Mouse (Mus musculus): ENCODE results near the gene Myof.

Gene Myof

DNA sequence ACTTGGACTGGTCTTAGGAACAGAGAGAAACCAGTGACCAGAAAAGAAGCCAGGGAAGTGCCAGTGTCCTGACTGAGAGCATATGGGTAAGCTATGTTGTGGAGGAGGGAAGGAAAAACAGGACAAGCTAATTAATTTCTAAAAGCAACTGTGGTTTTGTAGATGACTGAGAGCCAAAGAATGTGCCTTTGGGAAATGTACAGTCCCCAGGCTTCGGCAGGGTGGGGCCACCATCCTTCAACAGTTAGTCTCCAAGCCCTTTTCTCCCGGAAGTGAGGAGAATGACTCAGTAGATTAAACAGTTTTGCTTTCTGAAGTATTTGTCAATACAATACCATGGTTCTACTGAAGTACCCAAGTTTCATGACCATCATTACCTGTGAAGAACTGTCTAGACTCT is 5.1 kb downstream of the Myof start:
- DNase-seq = no peak

- DNase-seq = no peak
Measured at GRCm38 (mm10) chr19:38035766-38036165, 7.6 kb downstream of the Myof start.

DNA sequence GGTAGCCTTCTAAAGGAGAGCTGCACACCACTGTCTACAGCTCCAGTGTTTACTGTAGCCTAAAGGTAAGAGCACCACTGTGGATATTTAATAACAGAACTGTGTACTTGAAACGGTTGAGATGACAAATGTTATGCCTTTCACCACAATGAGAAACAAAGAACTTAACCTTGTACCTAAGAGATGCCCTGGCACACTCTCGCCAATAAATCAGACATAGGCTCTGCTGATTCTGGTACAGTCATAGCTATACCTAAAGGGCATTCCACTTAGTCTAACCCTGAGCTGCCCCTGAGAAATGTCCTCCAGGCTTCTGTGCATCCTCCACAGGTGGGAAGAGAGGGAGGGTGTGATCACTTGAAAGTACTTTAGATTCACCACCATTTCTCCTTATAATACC is 8.7 kb downstream of the Myof start:
- no peak for DNase-seq

- no peak for DNase-seq
Measured at GRCm38 (mm10) chr19:38033735-38034057, 9.7 kb downstream of the Myof start.

DNA sequence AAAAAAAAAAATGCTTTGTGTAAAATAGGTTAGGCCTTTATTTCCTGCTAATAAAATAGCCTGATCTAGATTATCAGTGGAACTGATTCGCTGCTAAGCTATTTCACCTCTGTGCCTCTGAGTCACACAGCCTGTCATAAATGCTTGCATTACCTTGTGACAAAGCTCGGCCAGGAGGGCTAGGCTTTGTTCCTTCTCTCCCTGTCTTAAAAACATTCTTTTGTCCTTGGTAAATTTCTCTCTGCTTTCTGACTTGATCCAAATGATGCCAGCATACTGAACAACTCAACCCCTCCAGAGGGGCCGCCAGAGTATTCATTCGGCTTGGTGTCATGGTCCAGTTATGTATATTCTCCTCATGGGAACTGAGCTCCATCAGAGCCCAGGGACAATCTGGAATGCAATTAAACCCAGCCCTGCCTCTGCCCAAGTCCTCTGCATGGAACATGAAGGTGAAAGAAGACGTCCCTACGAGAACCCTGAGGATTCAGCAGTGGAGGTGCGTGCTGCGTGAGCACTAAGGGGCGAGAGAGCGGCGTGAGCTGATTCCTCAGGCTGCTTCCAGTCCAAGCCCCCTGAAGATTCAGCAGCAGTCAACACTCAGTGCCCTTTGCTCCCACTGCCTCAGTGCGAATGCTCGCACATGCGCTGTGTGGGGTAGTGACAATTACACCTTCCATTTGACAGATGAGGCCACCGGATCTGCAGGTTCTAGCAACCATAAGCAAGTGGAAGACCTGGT is 10.2 kb downstream of the Myof start:
- DNase-seq = no peak

DNA sequence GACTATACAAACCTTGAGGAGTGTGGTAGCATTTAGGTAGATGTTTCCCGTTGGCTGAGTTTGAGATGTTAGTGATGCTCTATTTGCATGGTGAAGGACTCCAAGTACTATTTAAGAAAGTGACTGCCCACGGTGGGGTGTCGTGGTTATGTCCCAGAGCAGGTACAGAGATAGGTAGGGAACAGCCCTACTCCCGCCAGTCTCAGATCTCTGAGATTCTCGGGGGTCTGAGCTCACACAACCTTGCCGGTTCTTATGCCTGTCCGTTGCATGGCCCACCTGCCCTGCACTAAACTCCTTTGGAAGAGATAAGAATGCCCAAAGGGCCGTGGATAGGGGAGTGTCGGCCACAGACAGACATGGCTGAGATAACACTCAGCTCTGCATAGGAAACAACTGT is 12.2 kb downstream of the Myof start:
- no peak for DNase-seq

GRCm38 (mm10) chr19:38030673-38031137 is 12.7 kb downstream of the Myof start:
- DNase-seq = peak; percentile 52 to 59

DNA sequence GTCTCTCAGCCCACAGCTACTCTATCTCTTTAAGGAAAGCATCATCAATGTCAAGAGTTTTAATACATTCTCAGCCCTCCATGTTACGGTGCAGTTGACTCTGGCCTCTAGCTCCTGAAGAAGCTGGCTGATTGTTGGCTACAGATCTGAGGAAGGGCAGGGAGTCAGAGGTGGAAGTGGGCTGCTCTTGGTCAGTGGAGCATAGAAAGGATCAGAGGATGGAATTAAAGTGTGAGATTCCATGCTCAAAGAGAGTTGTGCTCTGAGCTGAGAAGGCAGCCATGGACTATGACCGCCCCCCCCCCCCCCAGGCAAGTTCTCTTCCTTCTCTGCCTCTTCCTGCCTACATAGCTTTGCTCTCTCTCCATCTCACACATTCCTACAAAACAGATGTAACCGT is 13.5 kb downstream of the Myof start:
- DNase-seq = no peak

DNA sequence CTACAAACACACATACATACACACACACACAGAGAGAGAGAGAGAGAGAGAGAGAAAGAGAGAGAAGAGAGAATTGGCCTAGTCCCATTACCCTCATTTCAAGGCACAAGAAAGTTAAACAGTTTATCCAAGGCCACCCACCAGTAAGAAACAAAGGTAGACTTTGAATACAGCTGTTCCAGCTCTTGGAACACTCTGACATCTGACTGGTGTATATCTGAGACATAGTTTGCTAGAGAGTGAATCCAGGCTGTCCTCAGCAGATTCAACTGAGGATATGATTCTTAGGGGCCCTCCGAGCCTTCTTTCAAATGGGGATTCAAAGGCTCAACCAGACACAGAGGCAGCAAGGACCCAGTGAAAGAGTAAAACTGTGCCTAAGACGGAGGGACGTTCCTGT is 14.1 kb downstream of the Myof start:
- DNase-seq = no peak

DNA sequence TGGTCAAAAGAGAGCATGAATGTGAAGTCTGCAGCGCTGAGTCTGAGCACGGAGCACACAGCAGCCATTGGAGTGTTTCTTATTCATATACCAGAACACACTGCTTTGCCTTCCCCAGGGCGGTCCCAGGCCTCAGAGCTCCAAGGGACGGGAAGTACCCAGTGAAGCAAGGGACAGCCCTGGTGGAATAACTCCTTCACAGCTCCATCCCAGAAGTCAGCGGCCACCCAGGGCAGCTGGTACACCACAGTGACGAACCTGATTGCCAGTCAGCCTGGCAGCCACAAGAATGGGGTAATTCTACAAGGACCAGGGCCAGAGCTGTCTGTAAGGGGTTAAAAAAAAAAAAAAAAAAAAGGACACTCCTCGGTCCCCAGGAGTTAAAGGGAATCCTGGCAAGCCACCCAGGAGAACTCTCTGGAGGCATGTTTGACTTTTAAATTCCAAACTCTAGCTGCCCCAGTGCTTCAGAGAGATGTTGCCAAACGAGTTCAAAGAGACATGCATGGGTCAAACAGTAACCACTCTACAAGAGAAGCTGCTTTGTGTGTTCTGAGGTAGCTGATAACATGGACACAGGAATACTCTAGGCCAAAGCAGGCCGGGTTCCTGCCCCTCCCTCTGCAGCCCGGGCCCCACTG is 15.4 kb downstream of the Myof start:
- DNase-seq = no peak

GRCm38 (mm10) chr19:38027389-38027788 is 16.0 kb downstream of the Myof start:
- no peak for DNase-seq

DNA sequence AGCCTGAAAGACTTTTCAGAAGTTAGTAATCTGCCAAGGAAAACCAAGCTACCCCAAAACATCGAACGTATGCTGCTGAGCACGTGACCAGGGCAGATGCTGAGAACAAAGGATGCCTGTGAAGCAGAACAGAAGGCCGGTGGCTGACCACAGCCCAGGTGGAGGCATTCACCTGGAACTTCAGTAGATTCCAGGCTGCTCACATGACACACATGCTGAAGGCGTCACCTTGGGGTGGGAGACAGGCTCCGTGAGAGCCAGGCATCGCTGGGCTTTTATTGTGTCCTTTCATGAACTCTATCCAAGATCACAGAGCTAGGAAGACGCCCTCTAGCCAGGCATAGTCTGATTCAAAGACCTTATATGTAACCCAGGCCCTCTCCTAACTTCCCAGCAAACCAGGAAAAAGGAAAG is 17.2 kb downstream of the Myof start:
- no peak for DNase-seq

DNA sequence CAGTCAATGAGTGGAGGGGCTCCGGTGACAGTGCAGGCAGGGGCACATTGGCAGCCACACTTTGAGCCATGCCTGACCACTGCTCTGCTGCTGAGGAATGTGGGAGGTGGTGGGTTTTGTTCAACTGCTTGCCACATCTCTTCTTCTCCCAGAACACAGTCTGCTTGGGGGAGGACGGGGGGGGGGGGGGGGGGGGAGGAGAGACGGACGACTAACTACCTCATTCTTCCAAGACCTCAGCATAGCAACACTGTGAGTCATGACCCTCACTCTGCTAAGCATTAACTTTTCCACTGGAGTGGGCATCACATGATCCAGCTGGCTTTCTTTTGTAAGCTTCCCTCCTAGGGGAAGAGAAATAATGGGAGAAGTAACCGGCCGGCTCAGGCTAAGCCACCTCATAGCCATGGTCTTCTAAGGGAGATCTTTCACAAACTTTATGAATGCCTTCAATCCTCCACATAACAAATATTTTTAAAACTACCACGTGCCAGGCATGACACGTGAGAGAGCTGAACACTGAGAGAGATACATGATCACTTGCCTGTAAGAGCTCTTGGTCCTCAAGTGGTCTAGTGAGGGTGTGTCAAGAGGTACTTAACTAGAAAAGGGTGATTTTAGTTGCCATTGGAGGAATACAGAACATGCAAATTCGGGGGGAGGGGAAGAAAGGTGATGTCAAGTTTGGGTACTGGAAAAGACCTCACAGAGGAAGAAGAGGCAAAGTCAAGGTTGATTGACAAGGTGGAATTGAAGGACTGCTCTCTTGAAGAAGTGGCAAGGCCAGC is 17.9 kb downstream of the Myof start:
- no peak for DNase-seq

DNA sequence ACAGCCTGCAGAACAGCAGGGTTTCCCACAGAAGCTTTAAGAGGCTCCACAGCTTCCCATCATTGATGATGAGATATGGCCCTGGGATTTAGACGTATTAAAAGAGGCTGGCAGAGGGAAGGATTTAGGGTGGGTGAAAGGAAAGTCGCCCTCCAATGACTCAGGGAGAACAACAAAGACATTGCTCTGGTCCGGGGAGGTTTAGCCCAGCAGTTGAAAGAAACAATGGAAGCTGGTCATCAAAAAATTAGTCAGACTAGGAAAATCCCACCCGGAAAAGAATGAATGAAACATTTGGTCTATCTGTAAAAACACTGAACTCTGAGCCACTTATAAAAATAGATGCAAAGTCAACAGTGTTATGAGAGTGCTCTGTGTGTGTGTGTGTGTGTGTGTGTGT is 19.8 kb downstream of the Myof start:
- no peak for DNase-seq

GRCm38 (mm10) chr19:38022710-38023109 is 20.7 kb downstream of the Myof start:
- no peak for DNase-seq

DNA sequence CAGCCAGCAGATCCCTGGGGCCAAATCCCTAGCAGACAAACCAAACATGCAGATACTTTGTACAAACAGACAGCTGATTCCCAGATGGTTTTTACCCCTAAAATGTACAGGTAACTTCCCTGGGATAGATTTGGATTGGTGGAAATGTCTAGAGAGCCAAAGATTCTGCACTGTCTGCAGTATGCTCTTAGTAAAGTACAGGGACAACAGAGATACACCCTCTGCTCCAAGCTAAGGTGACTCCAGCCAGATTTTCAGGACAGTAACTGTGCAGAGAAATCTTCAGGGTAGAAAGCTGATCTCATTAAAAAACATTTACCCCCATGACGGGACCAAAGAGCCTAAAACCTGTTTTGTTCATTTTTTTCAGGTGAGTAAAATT is 27.5 kb downstream of the Myof start:
- DNase-seq = no peak

DNA sequence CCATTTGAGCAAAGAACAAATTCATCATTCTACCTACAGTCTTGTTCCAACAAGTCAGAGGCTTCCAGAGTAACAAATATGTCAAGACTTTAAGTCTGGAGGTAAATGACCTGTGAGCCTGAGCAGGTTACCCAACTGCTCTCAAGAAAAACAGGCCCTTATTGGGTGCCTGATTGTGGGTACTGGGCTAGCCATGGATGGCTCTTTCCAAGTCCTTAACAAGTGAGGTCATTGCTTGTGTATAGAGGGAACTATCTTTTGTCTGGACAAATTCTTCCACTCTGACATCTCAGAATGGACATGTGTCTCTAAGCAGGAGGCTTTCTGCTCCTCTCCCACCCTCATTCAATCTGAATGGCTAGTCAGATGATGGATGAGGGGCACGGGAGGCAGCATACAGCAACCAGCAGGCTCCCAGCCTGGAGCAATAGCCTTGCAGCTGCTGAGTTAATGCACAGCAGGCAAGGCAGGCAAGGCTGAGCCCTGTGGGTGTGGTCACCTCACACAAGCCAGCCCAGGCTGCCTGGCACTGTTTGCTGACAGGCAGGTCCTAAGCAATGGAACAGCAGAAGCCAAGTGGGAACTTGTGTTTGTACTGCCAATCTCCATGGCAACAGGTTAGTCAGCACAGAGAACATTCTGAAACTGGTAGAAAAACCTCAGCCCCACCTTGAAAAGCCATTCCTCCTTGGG is 28.1 kb downstream of the Myof start:
- DNase-seq = peak; percentile 36 to 55

DNA sequence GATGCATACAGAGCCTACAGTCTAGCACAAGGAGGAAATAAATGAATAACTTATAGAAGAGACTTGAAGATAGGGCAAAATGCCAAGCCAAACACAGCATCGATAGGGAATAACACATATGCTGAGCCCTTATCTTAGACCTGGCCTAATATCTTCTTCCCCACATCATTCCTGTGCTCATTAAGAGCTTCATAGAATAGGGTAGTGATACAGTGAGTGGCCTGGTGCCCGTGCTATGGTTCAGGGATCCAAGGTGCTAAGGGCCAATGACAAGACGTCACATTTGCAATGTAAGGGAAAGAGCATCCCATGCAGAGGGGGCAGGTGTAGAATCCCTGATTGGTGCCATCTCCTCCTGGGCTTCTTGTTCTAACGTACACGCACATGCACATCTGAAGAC is 28.9 kb downstream of the Myof start:
- no peak for DNase-seq

- no peak for DNase-seq
Measured at GRCm38 (mm10) chr19:38011379-38011778, 32.0 kb downstream of the Myof start.

- no peak for DNase-seq
Measured at GRCm38 (mm10) chr19:38004809-38005380, 38.5 kb downstream of the Myof start.

DNA sequence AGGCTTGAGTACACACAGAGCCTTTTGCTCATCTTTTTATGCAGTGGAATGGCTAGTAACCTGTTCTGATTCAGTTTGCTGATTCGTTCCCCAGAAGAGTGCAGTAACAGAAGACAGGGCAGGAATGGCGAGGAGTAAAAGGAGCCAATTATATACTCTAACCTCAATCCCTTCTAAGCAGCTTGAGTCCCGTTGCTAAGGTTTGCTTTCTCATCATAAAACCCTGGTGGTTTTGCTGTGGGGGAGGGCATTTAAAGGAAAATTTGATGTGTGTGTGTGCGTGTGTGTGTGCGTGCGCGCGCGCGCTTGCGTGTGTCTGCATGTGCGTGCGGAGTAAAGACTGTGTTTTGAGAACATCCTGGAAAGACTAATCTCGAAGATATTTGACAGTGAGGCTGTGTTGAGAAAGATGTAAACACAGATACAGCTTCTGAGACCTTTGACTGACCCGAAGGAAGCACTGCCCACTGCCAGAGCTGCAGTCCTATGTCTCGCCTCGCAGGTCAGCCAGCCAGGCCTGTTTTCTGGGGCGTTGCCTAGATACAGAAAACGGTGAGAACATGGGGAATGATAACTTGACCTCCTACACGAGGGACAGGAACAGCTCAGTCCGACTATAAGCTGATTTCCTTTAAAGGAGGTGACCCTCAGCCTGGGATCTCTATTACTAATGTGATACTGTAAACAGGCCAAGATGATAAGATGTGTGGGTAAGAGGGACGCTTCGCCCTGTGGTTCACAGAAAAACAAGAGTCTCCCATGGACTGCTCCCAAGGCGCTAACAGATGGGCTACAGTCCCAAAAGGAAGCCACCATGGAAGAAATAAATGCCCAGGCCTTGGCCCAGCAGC is 39.5 kb downstream of the Myof start:
- no peak for DNase-seq

DNA sequence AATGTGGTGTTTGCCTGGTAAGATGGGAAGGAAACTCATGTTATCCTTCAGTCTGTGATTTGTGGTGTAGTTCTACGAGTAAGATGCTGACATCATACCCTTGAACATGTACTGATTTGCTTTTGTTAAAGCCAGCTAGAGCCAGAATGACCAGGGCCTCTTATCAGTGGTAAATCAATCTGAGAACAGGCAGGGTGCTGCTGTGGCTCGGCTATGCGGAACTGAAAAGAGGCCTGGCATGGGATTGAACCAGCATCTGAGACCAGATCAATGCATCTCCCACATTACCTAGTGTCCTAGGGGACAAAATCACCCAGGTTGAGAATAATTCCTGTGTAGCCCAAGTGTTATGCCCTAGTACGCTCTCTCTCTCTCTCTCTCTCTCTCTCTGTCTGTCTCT is 40.6 kb downstream of the Myof start:
- DNase-seq = no peak
